Mouse (Mus musculus): ENCODE results near the gene Epas1. TPM values are rescaled to one million over a fixed set of nuclear protein-coding genes. Genes with fewer than 3 reads are reported as not detected.

Epas1 gene
- polyA plus RNA-seq, 1 experiment from 2014 or later = 2.8 TPM

DNA sequence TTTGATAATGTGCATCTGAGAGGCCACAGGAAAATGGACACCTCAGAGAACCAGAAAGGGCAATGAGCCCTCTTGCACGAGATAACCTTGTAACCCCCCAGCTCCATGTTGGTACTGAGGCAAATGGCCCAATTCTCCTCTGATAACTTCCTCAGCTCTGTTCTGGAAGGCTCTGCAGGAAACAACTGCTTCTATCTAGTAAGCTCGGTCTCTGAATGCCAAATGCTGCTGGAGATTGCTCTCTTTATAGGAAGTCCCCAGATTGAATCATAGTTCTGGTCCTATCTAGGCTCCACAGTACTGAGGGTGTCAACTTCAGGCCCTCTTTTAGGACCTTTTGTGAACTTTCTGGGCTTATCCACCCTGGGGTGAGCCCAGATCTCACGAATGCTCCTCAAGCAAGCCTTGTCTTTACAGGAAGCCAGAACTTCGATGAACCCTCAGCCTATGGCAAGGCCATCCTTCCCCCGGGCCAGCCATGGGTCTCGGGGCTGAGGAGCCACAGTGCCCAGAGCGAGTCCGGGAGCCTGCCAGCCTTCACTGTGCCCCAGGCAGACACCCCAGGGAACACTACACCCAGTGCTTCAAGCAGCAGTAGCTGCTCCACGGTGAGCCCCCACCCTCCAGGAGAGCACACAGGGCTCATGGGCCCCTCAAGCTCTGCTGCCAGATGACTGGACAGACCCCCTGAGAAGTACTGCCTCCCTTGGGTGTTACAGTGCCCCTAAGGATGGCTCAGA lies 71.8 kb downstream of the Epas1 start:
- 86% methylated on average over 9 of the region's 9 CpGs for WGBS
- no peaks in the 10 kb centered on the region for H3K36me3 ChIP-seq (replicated peaks)
- H3K9ac ChIP-seq = no peak overlapping the region
- H3K27ac ChIP-seq = no peak overlapping the region
- no peak overlapping the region for H3K4me3 ChIP-seq (replicated peaks)
- no peaks in the 10 kb centered on the region for H3K27me3 ChIP-seq
- H3K4me1 ChIP-seq = no peaks in the 10 kb centered on the region
- H3K4me2 ChIP-seq = no peak overlapping the region
- ATAC-seq (ENCODE audit: low FRiP score) = no peak
- H3K9me3 ChIP-seq = no peaks in the 10 kb centered on the region

DNA sequence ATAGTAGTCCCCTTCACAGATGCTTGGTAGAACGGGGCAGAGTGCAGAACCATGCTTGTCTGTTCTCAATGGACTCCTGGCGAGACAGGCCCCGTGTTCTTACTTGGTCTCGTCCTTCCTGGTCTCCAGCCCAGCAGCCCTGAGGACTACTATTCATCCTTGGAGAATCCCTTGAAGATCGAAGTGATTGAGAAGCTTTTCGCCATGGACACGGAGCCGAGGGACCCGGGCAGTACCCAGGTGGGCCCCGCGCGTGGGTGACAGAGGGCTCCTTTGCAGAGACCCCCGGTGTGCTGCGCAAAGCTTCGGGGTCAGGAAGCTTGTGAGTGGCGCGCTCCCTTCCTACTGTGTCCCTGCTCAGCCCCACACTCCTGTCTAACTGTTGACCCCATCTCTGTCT lies 72.9 kb downstream of the Epas1 start:
- 94% methylated on average over 17 of the region's 17 CpGs for WGBS

GRCm38 (mm10) chr17:86827391-86828165 lies 74.1 kb downstream of the Epas1 start:
- 95% methylated on average over 19 of the region's 19 CpGs for WGBS
- Histone ChIP-seq H3K4me3 (replicated peaks) (no peak overlapping the region), H3K36me3 (replicated peaks) (no peaks in the 10 kb centered on the region), H3K27me3 (no peaks in the 10 kb centered on the region), H3K9me3 (no peaks in the 10 kb centered on the region), H3K4me1 (no peaks in the 10 kb centered on the region), H3K27ac (no peak overlapping the region), H3K4me2 (no peak overlapping the region), H3K9ac (no peak overlapping the region)
- no peak for ATAC-seq (ENCODE audit: low FRiP score)

More for the DNA sequence above, 72.9 kb downstream of the Epas1 start:
- no peaks in the 10 kb centered on the region for H3K4me1 ChIP-seq
- no peak overlapping the region for H3K9ac ChIP-seq
- no peaks in the 10 kb centered on the region for H3K27me3 ChIP-seq
- H3K9me3 ChIP-seq = no peaks in the 10 kb centered on the region
- H3K36me3 ChIP-seq (replicated peaks) = no peaks in the 10 kb centered on the region
- no peak overlapping the region for H3K4me3 ChIP-seq (replicated peaks)
- H3K27ac ChIP-seq = no peak overlapping the region
- no peak for ATAC-seq (ENCODE audit: low FRiP score)
- H3K4me2 ChIP-seq = no peak overlapping the region

- ATAC-seq (ENCODE audit: low FRiP score) = no peak
- Histone ChIP-seq H3K4me1 (no peaks in the 10 kb centered on the region), H3K36me3 (replicated peaks) (no peaks in the 10 kb centered on the region), H3K27me3 (no peaks in the 10 kb centered on the region), H3K9me3 (no peaks in the 10 kb centered on the region), H3K4me3 (replicated peaks) (no peak overlapping the region), H3K27ac (no peak overlapping the region), H3K9ac (no peak overlapping the region), H3K4me2 (no peak overlapping the region)
- 96% methylated on average over 11 of the region's 11 CpGs for WGBS
These were observed 75.0 kb downstream of the Epas1 start for GRCm38 (mm10) chr17:86828500-86828899.

DNA sequence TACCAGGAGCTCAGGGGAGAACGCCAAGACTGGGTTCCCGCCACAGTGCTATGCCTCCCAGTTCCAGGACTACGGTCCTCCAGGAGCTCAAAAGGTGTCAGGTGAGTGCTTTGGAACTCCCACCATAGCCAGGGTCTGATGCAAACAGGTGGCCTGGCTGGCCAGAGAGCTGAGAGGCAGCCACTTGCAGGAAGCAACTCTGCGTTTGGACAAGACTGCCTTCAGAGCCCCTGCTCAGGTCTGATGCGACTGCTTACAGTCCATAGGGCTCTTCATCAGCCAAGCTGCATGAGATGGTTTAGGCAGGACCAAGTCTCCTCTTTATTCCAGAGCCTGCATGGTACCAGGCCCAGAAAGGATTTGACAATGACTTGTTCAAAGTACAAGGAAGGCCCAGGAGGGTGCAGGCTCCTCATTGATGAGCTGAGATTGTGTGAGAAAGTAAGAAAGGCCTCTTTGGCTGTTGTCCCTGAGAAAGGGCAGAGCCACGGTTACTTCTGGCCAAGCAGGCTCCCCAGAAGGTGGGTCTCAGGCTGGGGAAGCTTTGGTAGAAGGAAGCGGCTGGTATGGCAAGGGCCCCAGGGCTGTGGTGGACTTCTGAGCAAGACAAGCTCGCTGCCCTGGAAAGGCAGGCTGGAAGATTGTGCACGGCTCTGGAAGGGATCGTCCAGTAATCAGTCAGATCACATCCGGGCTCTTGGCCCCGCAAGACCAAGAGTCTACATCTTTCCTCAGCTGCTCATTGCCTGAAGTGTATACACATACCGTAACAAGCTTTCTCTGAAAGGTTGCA lies 76.1 kb downstream of the Epas1 start:
- Histone ChIP-seq H3K27ac (no peak overlapping the region), H3K4me2 (no peak overlapping the region), H3K36me3 (replicated peaks) (no peaks in the 10 kb centered on the region), H3K4me1 (no peaks in the 10 kb centered on the region), H3K9me3 (no peaks in the 10 kb centered on the region), H3K9ac (no peak overlapping the region), H3K27me3 (no peaks in the 10 kb centered on the region), H3K4me3 (replicated peaks) (no peak overlapping the region)
- WGBS = 91% methylated on average over 13 of the region's 13 CpGs
- no peak for ATAC-seq (ENCODE audit: low FRiP score)

DNA sequence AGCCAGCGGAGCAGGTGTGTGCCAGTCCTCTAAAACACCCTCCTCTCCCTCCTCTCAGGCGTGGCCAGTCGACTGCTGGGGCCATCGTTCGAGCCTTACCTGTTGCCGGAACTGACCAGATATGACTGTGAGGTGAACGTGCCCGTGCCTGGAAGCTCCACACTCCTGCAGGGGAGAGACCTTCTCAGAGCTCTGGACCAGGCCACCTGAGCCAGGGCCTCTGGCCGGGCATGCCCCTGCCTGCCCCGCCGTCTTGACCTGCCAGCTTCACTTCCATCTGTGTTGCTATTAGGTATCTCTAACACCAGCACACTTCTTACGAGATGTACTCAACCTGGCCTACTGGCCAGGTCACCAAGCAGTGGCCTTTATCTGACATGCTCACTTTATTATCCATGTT lies 77.4 kb downstream of the Epas1 start:
- no peak overlapping the region for H3K27ac ChIP-seq
- no peak overlapping the region for H3K4me3 ChIP-seq (replicated peaks)
- no peaks in the 10 kb centered on the region for H3K36me3 ChIP-seq (replicated peaks)
- no peak overlapping the region for H3K4me2 ChIP-seq
- no peaks in the 10 kb centered on the region for H3K4me1 ChIP-seq
- 88% methylated on average over 12 of the region's 12 CpGs for WGBS
- H3K27me3 ChIP-seq = no peaks in the 10 kb centered on the region
- H3K9ac ChIP-seq = no peak overlapping the region
- H3K9me3 ChIP-seq = no peaks in the 10 kb centered on the region
- ATAC-seq (ENCODE audit: low FRiP score) = no peak

DNA sequence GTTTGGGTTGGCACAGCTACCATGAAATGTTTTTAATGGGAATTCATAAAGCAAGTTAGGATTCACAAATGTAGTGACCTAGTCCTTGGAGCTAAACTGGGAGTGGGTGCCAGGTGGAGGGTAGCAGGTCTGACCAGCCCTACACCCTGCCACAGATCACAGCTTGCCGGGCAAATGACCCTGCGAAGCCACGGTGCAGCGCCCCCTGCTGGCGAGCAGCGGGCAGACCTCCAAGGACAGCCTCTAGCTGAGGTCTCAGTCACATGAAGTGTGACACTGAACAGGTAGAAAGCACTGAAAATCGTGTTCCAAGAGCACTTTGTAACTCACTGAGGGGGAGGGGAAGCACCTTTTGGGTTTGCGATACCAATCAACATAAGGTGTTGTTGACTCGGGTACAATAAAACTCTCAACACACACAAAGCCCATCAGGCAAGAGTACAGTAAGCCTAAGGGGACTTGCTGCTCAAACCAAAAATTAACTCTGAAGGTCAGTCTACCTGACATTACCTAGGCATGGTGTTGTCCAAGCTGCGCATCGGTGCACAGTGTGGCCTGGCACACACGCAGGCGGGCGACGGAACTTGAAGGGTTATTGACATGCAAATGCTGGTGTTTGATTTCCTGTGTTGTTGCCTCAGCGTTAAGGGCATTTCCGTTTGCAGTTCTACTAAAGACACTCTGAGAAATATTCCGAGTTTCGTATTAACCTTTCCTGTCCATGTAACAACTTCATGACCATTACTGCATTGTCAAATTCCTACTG lies 79.2 kb downstream of the Epas1 start:
- Histone ChIP-seq H3K4me1 (no peaks in the 10 kb centered on the region), H3K9ac (no peak overlapping the region), H3K27ac (no peak overlapping the region), H3K9me3 (no peaks in the 10 kb centered on the region), H3K4me2 (no peak overlapping the region), H3K27me3 (no peaks in the 10 kb centered on the region), H3K4me3 (replicated peaks) (no peak overlapping the region), H3K36me3 (replicated peaks) (no peaks in the 10 kb centered on the region)
- no peak for ATAC-seq (ENCODE audit: low FRiP score)
- 72% methylated on average over 19 of the region's 19 CpGs for WGBS

GRCm38 (mm10) chr17:86833945-86834344 lies 80.4 kb downstream of the Epas1 start:
- no peaks in the 10 kb centered on the region for H3K4me1 ChIP-seq
- WGBS = 93% methylated on average over 10 of the region's 10 CpGs
- no peak overlapping the region for H3K4me3 ChIP-seq (replicated peaks)
- no peak overlapping the region for H3K9ac ChIP-seq
- H3K9me3 ChIP-seq = no peaks in the 10 kb centered on the region
- H3K27ac ChIP-seq = no peak overlapping the region
- no peak for ATAC-seq (ENCODE audit: low FRiP score)
- no peaks in the 10 kb centered on the region for H3K27me3 ChIP-seq
- H3K36me3 ChIP-seq (replicated peaks) = no peaks in the 10 kb centered on the region
- H3K4me2 ChIP-seq = no peak overlapping the region

DNA sequence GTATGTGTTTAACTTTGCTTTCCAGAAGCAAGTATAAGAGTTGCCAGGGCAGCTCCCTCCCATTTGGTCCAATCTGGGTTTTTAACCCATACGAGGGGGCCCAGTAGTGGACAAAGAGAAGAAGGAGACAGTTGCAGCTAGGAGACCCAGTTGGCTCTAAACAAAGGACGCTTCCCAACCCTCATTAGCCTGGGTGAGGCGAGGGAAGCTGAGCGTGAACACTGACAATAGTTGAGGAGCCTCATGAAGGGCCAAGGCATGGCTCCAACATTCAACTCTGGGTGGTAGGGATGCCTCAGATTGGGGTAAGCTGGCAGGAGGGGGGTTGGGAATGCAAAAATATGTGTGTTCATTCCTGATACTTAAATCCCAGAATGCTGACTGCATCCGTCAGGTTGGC lies 85.8 kb downstream of the Epas1 start:
- Histone ChIP-seq H3K27me3 (no peaks in the 10 kb centered on the region), H3K9me3 (no peaks in the 10 kb centered on the region), H3K27ac (no peak overlapping the region), H3K4me2 (no peak overlapping the region), H3K9ac (no peak overlapping the region), H3K4me3 (replicated peaks) (no peak overlapping the region), H3K4me1 (no peaks in the 10 kb centered on the region), H3K36me3 (replicated peaks) (no peaks in the 10 kb centered on the region)
- no peak for ATAC-seq (ENCODE audit: low FRiP score)
- whole genome bisulfite sequencing = 52% methylated on average over 5 of the region's 5 CpGs

DNA sequence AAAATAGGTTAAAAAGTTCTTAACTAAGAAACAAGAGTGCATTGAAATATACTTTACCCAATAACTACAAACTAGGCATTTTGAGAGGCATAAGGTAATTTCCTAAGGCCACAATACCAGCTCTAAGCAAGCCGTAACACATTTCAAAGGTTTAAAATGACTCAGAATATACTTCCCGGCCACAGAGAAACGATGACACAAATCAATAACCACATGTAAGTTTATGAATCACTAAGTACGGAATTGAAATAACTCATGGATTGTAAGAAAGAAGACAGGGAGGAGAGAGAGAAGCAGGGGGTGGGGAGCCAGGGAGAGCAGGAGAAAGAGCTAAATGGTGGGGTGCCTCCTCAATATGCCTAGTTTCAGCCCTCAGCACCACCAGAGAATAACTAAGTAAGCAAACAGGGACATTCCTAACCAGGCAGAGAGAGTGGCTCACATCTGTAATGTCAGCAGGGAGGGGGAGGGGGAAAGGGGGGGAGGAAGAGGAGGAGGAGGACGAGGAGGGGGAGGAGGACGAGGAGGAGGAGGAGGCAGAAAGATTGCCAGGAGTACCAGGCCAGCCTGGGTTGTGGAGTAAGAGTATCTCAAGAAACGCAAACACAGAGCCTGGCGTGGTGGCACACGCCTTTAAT lies 97.3 kb downstream of the Epas1 start:
- WGBS = 79% methylated on average over 9 of the region's 9 CpGs
- no peak overlapping the region for H3K9ac ChIP-seq
- no peaks in the 10 kb centered on the region for H3K9me3 ChIP-seq

GRCm38 (mm10) chr17:86851782-86852181 lies 98.3 kb downstream of the Epas1 start:
- no peak overlapping the region for H3K4me3 ChIP-seq (replicated peaks)
- no peak overlapping the region for H3K27ac ChIP-seq
- H3K9ac ChIP-seq = no peak overlapping the region
- no peak for ATAC-seq (ENCODE audit: low FRiP score)
- no peaks in the 10 kb centered on the region for H3K4me1 ChIP-seq
- no peaks in the 10 kb centered on the region for H3K27me3 ChIP-seq
- H3K4me2 ChIP-seq = no peak overlapping the region
- 79% methylated on average over 2 of the region's 2 CpGs for WGBS
- no peaks in the 10 kb centered on the region for H3K36me3 ChIP-seq (replicated peaks)
- H3K9me3 ChIP-seq = no peaks in the 10 kb centered on the region

More for the DNA sequence above, 97.3 kb downstream of the Epas1 start:
- no peak overlapping the region for H3K4me2 ChIP-seq
- H3K4me1 ChIP-seq = no peaks in the 10 kb centered on the region
- no peaks in the 10 kb centered on the region for H3K36me3 ChIP-seq (replicated peaks)
- no peak for ATAC-seq (ENCODE audit: low FRiP score)
- H3K27me3 ChIP-seq = no peaks in the 10 kb centered on the region
- H3K4me3 ChIP-seq (replicated peaks) = no peak overlapping the region
- no peak overlapping the region for H3K27ac ChIP-seq
